Mouse (Mus musculus) limb, embryonic 11.5 days (tissue): ENCODE data around the gene Mbd3. TPM values are rescaled to one million over a fixed set of nuclear protein-coding genes. Genes with fewer than 3 reads are reported as not detected.
A peak's percentile ranks its signal among the peaks of the same experiment; 100 is the strongest.
"Not testable (repeated sequence)": the region's sequence is repeated elsewhere in the genome, so short reads cannot be mapped to it uniquely, and the experiment has no call there.

Experiments used
- ATAC-seq: fragments of 200-750 bp; cut with Nextera tagmentation; 2 replicates; pipeline ENCODE4 v1.8.0; 2017; ENCODE audit warnings: low read depth; ENCODE audit not compliant: insufficient number of reproducible peaks, low FRiP score, low TSS enrichment
- DNase-seq: peaks from one replicate; pipeline ENCODE4 v3.0.0-alpha.2; 2015; ENCODE audit warnings: low spot score
- H3K27ac ChIP-seq: fragments of 300-500 bp; sonication (generic); replicated peaks from 2 replicates; pipeline ENCODE4 v1.5.1; 2014; ENCODE audit warnings: low read depth, mild to moderate bottlenecking, low read length
- H3K27me3 ChIP-seq: fragments of 300-500 bp; sonication (generic); 2 replicates; pipeline ENCODE4 v1.6.1; 2014; ENCODE audit warnings: mild to moderate bottlenecking, low read length, mixed read lengths; ENCODE audit not compliant: control insufficient read depth, insufficient read depth
- H3K36me3 ChIP-seq: fragments of 300-500 bp; sonication (generic); 2 replicates; pipeline ENCODE4 v1.6.1; 2014; ENCODE audit warnings: mild to moderate bottlenecking, low read length, moderate library complexity, mixed read lengths; ENCODE audit not compliant: control insufficient read depth, insufficient read depth
- H3K4me1 ChIP-seq: fragments of 300-500 bp; sonication (generic); 2 replicates; pipeline ENCODE4 v1.6.1; 2014; ENCODE audit warnings: low read length, mixed read lengths; ENCODE audit not compliant: control insufficient read depth, insufficient read depth
- H3K4me2 ChIP-seq: fragments of 300-500 bp; sonication (generic); 2 replicates; pipeline ENCODE4 v1.6.1; 2014; ENCODE audit warnings: low read depth, mild to moderate bottlenecking, moderate library complexity; ENCODE audit not compliant: severe bottlenecking
- H3K4me3 ChIP-seq: fragments of 300-500 bp; sonication (generic); 2 replicates; pipeline ENCODE4 v1.5.1; 2014; ENCODE audit warnings: low read depth, low read length
- H3K9ac ChIP-seq: fragments of 300-500 bp; sonication (generic); 2 replicates; pipeline ENCODE4 v1.6.1; 2014; ENCODE audit warnings: mild to moderate bottlenecking, low read length
- H3K9me3 ChIP-seq: fragments of 300-500 bp; sonication (generic); 2 replicates; pipeline ENCODE4 v1.6.1; 2016; ENCODE audit warnings: low read length; ENCODE audit not compliant: control insufficient read depth
- WGBS: fragments of 180-500 bp; shearing (Covaris S2); extraction: QIAGEN DNeasy Blood & Tissue Kit; methylation state at CpG from one replicate; pipeline ENCODE4 v1.1.7; 2014; 5-methylcytosine and 5-hydroxymethylcytosine counted together
- polyA plus RNA-seq: library from polyadenylated mRNA; unstranded; fragments of >200 nt; fragmentation: Nextera tagmentation; extraction: Ambion mirVana; gene quantifications from 2 replicates; pipeline ENCODE4 v1.2.1, GENCODE M21; 2014

Mbd3 gene
- polyA plus RNA-seq, 1 experiment from 2014 or later, result 337 TPM

- Histone ChIP-seq H3K36me3 (no peaks in the 10 kb centered on the region), H3K4me1 (peaks cover 18% of the 10 kb centered on the region), H3K27me3 (peaks cover 91% of the 10 kb centered on the region), H3K9ac (no peak overlapping the region), H3K4me2 (no peak overlapping the region), H3K27ac (no peak overlapping the region), H3K9me3 (0 out of 2 replicates have a peak, but pooled peaks cover 3% of the 10 kb centered on the region), H3K4me3 (no peak overlapping the region)
- WGBS, result 34% methylated on average over 11 of the region's 11 CpGs
- no peak for DNase-seq
- no peak for ATAC-seq
Measured at GRCm38 (mm10) chr10:80351896-80352295, 47.5 kb downstream of the Mbd3 start.

GRCm38 (mm10) chr10:80350292-80350691 lies 49.1 kb downstream of the Mbd3 start:
- Histone ChIP-seq H3K4me3 (no peak overlapping the region), H3K9ac (no peak overlapping the region), H3K4me2 (no peak overlapping the region), H3K4me1 (peaks cover 10% of the 10 kb centered on the region; the same call in 1 of the 2 replicates), H3K9me3 (no peaks in the 10 kb centered on the region), H3K27ac (no peak overlapping the region), H3K36me3 (no peaks in the 10 kb centered on the region), H3K27me3 (peaks cover 90% of the 10 kb centered on the region)
- 2% methylated on average over 7 of the region's 7 CpGs for WGBS
- peak; percentile 93 for DNase-seq
- ATAC-seq, result peak; percentile 45; the same call in 1 of the 2 replicates

GRCm38 (mm10) chr10:80348981-80349380 lies 50.4 kb downstream of the Mbd3 start:
- H3K4me1 ChIP-seq, result peaks cover 10% of the 10 kb centered on the region; the same call in 1 of the 2 replicates
- ATAC-seq (no peak), DNase-seq (no peak)
- H3K36me3 ChIP-seq, result no peaks in the 10 kb centered on the region
- H3K9ac ChIP-seq, result no peak overlapping the region
- no peak overlapping the region for H3K27ac ChIP-seq
- peaks cover 91% of the 10 kb centered on the region for H3K27me3 ChIP-seq
- H3K4me3 ChIP-seq, result peak overlapping the region; percentile 2; the same call in 1 of the 2 replicates
- no peaks in the 10 kb centered on the region for H3K9me3 ChIP-seq
- 21% methylated on average over 25 of the region's 26 CpGs for WGBS
- peak overlapping the region; percentile 31; the same call in 1 of the 2 replicates for H3K4me2 ChIP-seq

GRCm38 (mm10) chr10:80348244-80348781 lies 51.0 kb downstream of the Mbd3 start, which contains the start of gene Adamtsl5:
TSS of gene Adamtsl5 (minus strand) at chr10:80348412.
- Histone ChIP-seq H3K36me3 (no peaks in the 10 kb centered on the region), H3K27ac (no peak within 1 kb of the TSS), H3K4me3 (peak within 1 kb of the TSS; percentile 9; the same call in 1 of the 2 replicates), H3K9ac (no peak within 1 kb of the TSS), H3K4me2 (peak within 1 kb of the TSS; percentile 31), H3K9me3 (no peaks in the 10 kb centered on the region), H3K4me1 (peaks cover 10% of the 10 kb centered on the region; the same call in 1 of the 2 replicates), H3K27me3 (peaks cover 94% of the 10 kb centered on the region)
- ATAC-seq (no peak), DNase-seq (peak; percentile 70)
- under 1% methylated on average over 42 of the region's 42 CpGs for WGBS

GRCm38 (mm10) chr10:80347514-80347967 lies 51.8 kb downstream of the Mbd3 start:
- Histone ChIP-seq H3K4me2 (no peak overlapping the region), H3K4me3 (no peak overlapping the region), H3K9ac (no peak overlapping the region)

GRCm38 (mm10) chr10:80345929-80346328 lies 53.4 kb downstream of the Mbd3 start:
- Histone ChIP-seq H3K4me1 (peaks cover 17% of the 10 kb centered on the region), H3K27me3 (peaks cover 96% of the 10 kb centered on the region)
- not testable (repeated sequence) for H3K4me2 ChIP-seq, H3K36me3 ChIP-seq, DNase-seq, H3K9me3 ChIP-seq, H3K9ac ChIP-seq, H3K4me3 ChIP-seq, ATAC-seq, H3K27ac ChIP-seq
- 79% methylated on average over 5 of the region's 6 CpGs for WGBS

More at GRCm38 (mm10) chr10:80347514-80347967, 51.8 kb downstream of the Mbd3 start:
- WGBS, result 14% methylated on average over 16 of the region's 17 CpGs
- Histone ChIP-seq H3K9me3 (no peaks in the 10 kb centered on the region), H3K36me3 (no peaks in the 10 kb centered on the region), H3K27me3 (peaks cover 95% of the 10 kb centered on the region), H3K4me1 (peaks cover 10% of the 10 kb centered on the region; the same call in 1 of the 2 replicates), H3K27ac (no peak overlapping the region)
- no peak for DNase-seq
- no peak for ATAC-seq

- Histone ChIP-seq H3K4me2 (no peak overlapping the region), H3K4me1 (peaks cover 17% of the 10 kb centered on the region), H3K27ac (no peak overlapping the region), H3K36me3 (no peaks in the 10 kb centered on the region), H3K4me3 (no peak overlapping the region), H3K9ac (peak overlapping the region; percentile 7; the same call in 1 of the 2 replicates), H3K27me3 (peaks cover 98% of the 10 kb centered on the region), H3K9me3 (no peaks in the 10 kb centered on the region)
- under 1% methylated on average over 16 of the region's 16 CpGs for WGBS
- no peak for ATAC-seq
- no peak for DNase-seq
Measured at GRCm38 (mm10) chr10:80345122-80345521, 54.2 kb downstream of the Mbd3 start.

GRCm38 (mm10) chr10:80344131-80344661 lies 55.2 kb downstream of the Mbd3 start:
- Histone ChIP-seq H3K4me3 (no peak overlapping the region), H3K27ac (no peak overlapping the region), H3K9ac (no peak overlapping the region), H3K4me1 (peaks cover 16% of the 10 kb centered on the region), H3K4me2 (no peak overlapping the region), H3K27me3 (peaks cover 90% of the 10 kb centered on the region), H3K36me3 (no peaks in the 10 kb centered on the region), H3K9me3 (no peaks in the 10 kb centered on the region)
- ATAC-seq (no peak), DNase-seq (no peak)
- 42% methylated on average over 9 of the region's 9 CpGs for WGBS
